Mouse (Mus musculus): ENCODE measurements around the gene Ephb3. TPM values are rescaled to one million over a fixed set of nuclear protein-coding genes. Genes with fewer than 3 reads are reported as not detected.

Ephb3 gene
- polyA plus RNA-seq, 1 experiment from 2014 or later = 9.5 TPM

- 38% methylated on average over 7 of the region's 7 CpGs for WGBS
- ATAC-seq (replicated peaks; ENCODE audit: extremely low read depth, insufficient read depth, low FRiP score) = no peak
- H3K4me1 ChIP-seq (ENCODE audit: control insufficient read depth, insufficient read depth, low read length) = peaks cover 4% of the 10 kb centered on the region
- no peak overlapping the region for H3K9ac ChIP-seq (ENCODE audit: low read length)
- no peak overlapping the region for H3K4me2 ChIP-seq (ENCODE audit: low read depth, low read length)
- no peaks in the 10 kb centered on the region for H3K36me3 ChIP-seq (ENCODE audit: control insufficient read depth, insufficient read depth)
- no peaks in the 10 kb centered on the region for H3K9me3 ChIP-seq (replicated peaks; ENCODE audit: control insufficient read depth, low read length)
- H3K27ac ChIP-seq (ENCODE audit: low read length) = no peak overlapping the region
- H3K27me3 ChIP-seq (ENCODE audit: control insufficient read depth, insufficient read depth, low read length) = no peaks in the 10 kb centered on the region
- no peak overlapping the region for H3K4me3 ChIP-seq (ENCODE audit: low read length)
These were observed 17.0 kb upstream of the Ephb3 start for GRCm38 (mm10) chr16:21187568-21187967.

DNA sequence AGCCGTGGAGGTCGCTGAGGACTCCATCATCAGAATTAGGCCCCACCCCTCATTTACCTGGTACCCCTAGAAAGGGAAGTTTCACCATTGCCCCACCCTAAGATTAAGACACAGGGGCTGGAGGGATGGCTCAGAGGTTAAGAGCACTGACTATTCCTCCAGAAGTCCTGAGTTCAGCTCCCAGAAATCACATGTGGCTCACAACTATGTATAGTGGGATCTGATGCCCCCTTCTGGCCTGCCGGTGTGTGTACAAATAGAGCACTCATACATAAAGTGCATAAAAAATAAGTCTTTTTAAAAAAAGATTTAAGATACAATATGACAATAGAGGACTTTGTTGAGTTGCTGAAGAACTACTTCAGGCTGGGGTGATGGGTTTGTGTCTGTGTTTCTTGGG, 16.2 kb upstream of the Ephb3 start:
- H3K4me1 ChIP-seq (ENCODE audit: control insufficient read depth, insufficient read depth, low read length) = peaks cover 4% of the 10 kb centered on the region
- 86% methylated on average over 3 of the region's 3 CpGs for WGBS
- no peak overlapping the region for H3K9ac ChIP-seq (ENCODE audit: low read length)
- H3K36me3 ChIP-seq (ENCODE audit: control insufficient read depth, insufficient read depth) = no peaks in the 10 kb centered on the region
- no peaks in the 10 kb centered on the region for H3K9me3 ChIP-seq (replicated peaks; ENCODE audit: control insufficient read depth, low read length)
- no peak overlapping the region for H3K4me3 ChIP-seq (ENCODE audit: low read length)
- H3K27ac ChIP-seq (ENCODE audit: low read length) = no peak overlapping the region
- ATAC-seq (replicated peaks; ENCODE audit: extremely low read depth, insufficient read depth, low FRiP score) = no peak
- no peak overlapping the region for H3K4me2 ChIP-seq (ENCODE audit: low read depth, low read length)
- H3K27me3 ChIP-seq (ENCODE audit: control insufficient read depth, insufficient read depth, low read length) = no peaks in the 10 kb centered on the region

DNA sequence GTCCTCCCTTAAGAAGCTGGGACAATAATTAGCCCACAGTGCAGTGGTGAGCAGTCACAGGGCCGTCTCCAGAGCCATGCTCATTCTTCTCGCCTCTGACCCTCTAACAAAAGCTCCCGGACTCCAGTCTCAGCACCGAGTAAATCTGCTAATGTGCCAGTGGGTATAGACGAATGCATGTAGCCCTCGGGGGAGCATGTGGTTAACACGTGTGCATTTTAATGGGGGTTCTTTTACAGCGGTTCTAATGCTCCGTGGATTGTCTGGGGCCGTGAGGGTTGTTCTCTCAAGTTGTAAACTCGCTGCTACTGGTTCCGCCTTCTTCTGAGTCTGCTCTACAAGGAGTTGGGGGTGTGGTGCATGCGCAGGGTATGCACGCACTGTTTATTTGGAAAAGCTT, 13.0 kb upstream of the Ephb3 start:
- peaks cover 6% of the 10 kb centered on the region for H3K4me1 ChIP-seq (ENCODE audit: control insufficient read depth, insufficient read depth, low read length)
- 80% methylated on average over 14 of the region's 14 CpGs for WGBS
- no peaks in the 10 kb centered on the region for H3K36me3 ChIP-seq (ENCODE audit: control insufficient read depth, insufficient read depth)
- no peak for ATAC-seq (replicated peaks; ENCODE audit: extremely low read depth, insufficient read depth, low FRiP score)
- H3K9me3 ChIP-seq (replicated peaks; ENCODE audit: control insufficient read depth, low read length) = no peaks in the 10 kb centered on the region
- H3K4me2 ChIP-seq (ENCODE audit: low read depth, low read length) = no peak overlapping the region
- no peak overlapping the region for H3K4me3 ChIP-seq (ENCODE audit: low read length)
- no peak overlapping the region for H3K9ac ChIP-seq (ENCODE audit: low read length)
- H3K27me3 ChIP-seq (ENCODE audit: control insufficient read depth, insufficient read depth, low read length) = 0 out of 2 replicates have a peak, but pooled peaks cover 3% of the 10 kb centered on the region
- H3K27ac ChIP-seq (ENCODE audit: low read length) = no peak overlapping the region

DNA sequence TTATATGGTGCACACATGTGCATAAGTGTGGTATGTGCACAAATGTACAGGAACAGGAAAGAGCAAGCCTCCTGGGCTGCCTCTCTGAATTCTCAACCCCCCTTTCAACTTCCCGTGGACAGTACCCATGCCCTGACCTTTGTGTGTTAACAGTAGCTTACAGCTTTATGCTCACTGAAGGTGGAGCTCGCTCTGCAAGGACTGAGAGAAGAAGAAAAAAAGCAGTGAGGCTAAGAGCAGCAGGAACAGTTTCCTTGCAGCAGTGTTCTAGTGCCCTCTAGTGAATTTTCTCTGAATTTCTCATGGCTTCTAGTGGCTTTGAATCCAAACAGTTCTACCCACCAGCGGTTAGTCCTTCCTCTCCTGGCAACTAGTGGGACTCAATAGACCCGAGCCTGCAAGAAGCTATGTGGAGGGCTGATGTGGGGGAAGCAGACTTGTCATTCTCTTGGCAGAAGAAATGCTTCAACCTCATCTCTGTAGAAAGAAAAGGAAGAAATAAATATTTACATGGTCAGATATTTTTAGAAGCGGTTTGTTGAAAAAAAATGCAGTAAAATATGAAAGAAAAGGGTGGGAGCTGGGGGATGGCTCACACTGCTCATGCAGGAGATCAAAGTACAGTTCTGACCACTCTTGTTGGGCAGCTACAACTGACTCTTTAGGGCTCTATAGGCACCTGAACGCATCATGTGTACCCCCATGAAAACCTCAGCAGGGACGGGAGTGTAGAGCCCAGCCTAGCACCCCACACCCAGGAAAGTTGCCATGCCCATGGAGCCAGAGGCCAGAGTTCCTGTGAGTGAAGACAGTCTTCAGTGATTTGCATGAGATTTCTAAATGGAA, 11.8 kb upstream of the Ephb3 start:
- H3K4me2 ChIP-seq (ENCODE audit: low read depth, low read length) = no peak overlapping the region
- H3K4me3 ChIP-seq (ENCODE audit: low read length) = no peak overlapping the region
- H3K36me3 ChIP-seq (ENCODE audit: control insufficient read depth, insufficient read depth) = no peaks in the 10 kb centered on the region
- H3K9me3 ChIP-seq (replicated peaks; ENCODE audit: control insufficient read depth, low read length) = no peaks in the 10 kb centered on the region
- 35% methylated on average over 7 of the region's 7 CpGs for WGBS
- no peak overlapping the region for H3K9ac ChIP-seq (ENCODE audit: low read length)
- peaks cover 4% of the 10 kb centered on the region; the same call in 1 of the 2 replicates for H3K4me1 ChIP-seq (ENCODE audit: control insufficient read depth, insufficient read depth, low read length)
- 0 out of 2 replicates have a peak, but pooled peaks cover 3% of the 10 kb centered on the region for H3K27me3 ChIP-seq (ENCODE audit: control insufficient read depth, insufficient read depth, low read length)
- no peak overlapping the region for H3K27ac ChIP-seq (ENCODE audit: low read length)
- ATAC-seq (replicated peaks; ENCODE audit: extremely low read depth, insufficient read depth, low FRiP score) = no peak

- H3K27me3 ChIP-seq (ENCODE audit: control insufficient read depth, insufficient read depth, low read length) = 0 out of 2 replicates have a peak, but pooled peaks cover 3% of the 10 kb centered on the region
- H3K4me3 ChIP-seq (ENCODE audit: low read length) = no peak overlapping the region
- H3K9ac ChIP-seq (ENCODE audit: low read length) = no peak overlapping the region
- 38% methylated on average over 12 of the region's 12 CpGs for WGBS
- no peaks in the 10 kb centered on the region for H3K36me3 ChIP-seq (ENCODE audit: control insufficient read depth, insufficient read depth)
- no peaks in the 10 kb centered on the region for H3K9me3 ChIP-seq (replicated peaks; ENCODE audit: control insufficient read depth, low read length)
- no peak overlapping the region for H3K27ac ChIP-seq (ENCODE audit: low read length)
- peaks cover 4% of the 10 kb centered on the region; the same call in 1 of the 2 replicates for H3K4me1 ChIP-seq (ENCODE audit: control insufficient read depth, insufficient read depth, low read length)
- no peak for ATAC-seq (replicated peaks; ENCODE audit: extremely low read depth, insufficient read depth, low FRiP score)
- no peak overlapping the region for H3K4me2 ChIP-seq (ENCODE audit: low read depth, low read length)
These were observed 10.4 kb upstream of the Ephb3 start for GRCm38 (mm10) chr16:21194182-21194581.

GRCm38 (mm10) chr16:21195260-21195866, 9.2 kb upstream of the Ephb3 start:
- H3K4me2 ChIP-seq (ENCODE audit: low read depth, low read length) = no peak overlapping the region
- WGBS = 65% methylated on average over 8 of the region's 8 CpGs

DNA sequence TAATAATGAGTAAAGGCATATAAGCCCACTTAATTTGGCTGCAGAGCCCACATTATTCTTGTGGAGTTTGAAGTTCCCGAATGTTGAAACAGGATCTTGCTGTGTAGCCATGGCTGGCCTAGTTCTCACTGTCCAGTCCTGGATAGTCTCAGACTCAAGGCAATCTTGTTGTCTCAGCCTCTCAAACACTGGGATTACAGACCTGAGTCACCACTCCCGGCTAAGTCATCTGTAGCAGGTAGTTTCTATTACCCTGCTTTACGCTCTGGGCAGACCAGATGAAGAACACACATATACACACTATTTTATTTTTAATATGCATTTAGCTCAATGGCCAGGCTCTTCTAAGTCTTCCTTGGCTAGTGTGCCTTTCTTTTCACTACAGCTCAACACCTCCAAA, 8.0 kb upstream of the Ephb3 start:
- Histone ChIP-seq H3K36me3 (ENCODE audit: control insufficient read depth, insufficient read depth) (no peaks in the 10 kb centered on the region), H3K4me2 (ENCODE audit: low read depth, low read length) (no peak overlapping the region), H3K27ac (ENCODE audit: low read length) (no peak overlapping the region), H3K4me1 (ENCODE audit: control insufficient read depth, insufficient read depth, low read length) (peaks cover 4% of the 10 kb centered on the region; the same call in 1 of the 2 replicates), H3K9ac (ENCODE audit: low read length) (no peak overlapping the region), H3K27me3 (ENCODE audit: control insufficient read depth, insufficient read depth, low read length) (0 out of 2 replicates have a peak, but pooled peaks cover 3% of the 10 kb centered on the region), H3K4me3 (ENCODE audit: low read length) (no peak overlapping the region), H3K9me3 (replicated peaks; ENCODE audit: control insufficient read depth, low read length) (no peaks in the 10 kb centered on the region)
- ATAC-seq (replicated peaks; ENCODE audit: extremely low read depth, insufficient read depth, low FRiP score) = no peak
- 84% methylated on average over 3 of the region's 3 CpGs for WGBS

More at GRCm38 (mm10) chr16:21195260-21195866, 9.2 kb upstream of the Ephb3 start:
- H3K27ac ChIP-seq (ENCODE audit: low read length) = no peak overlapping the region
- 0 out of 2 replicates have a peak, but pooled peaks cover 3% of the 10 kb centered on the region for H3K27me3 ChIP-seq (ENCODE audit: control insufficient read depth, insufficient read depth, low read length)
- no peak overlapping the region for H3K4me3 ChIP-seq (ENCODE audit: low read length)
- no peaks in the 10 kb centered on the region for H3K9me3 ChIP-seq (replicated peaks; ENCODE audit: control insufficient read depth, low read length)
- no peaks in the 10 kb centered on the region for H3K36me3 ChIP-seq (ENCODE audit: control insufficient read depth, insufficient read depth)
- peaks cover 4% of the 10 kb centered on the region; the same call in 1 of the 2 replicates for H3K4me1 ChIP-seq (ENCODE audit: control insufficient read depth, insufficient read depth, low read length)
- no peak for ATAC-seq (replicated peaks; ENCODE audit: extremely low read depth, insufficient read depth, low FRiP score)
- H3K9ac ChIP-seq (ENCODE audit: low read length) = no peak overlapping the region

GRCm38 (mm10) chr16:21197542-21197941, 7.0 kb upstream of the Ephb3 start:
- H3K27me3 ChIP-seq (ENCODE audit: control insufficient read depth, insufficient read depth, low read length) = peaks cover 5% of the 10 kb centered on the region; the same call in 1 of the 2 replicates
- WGBS = 52% methylated on average over 4 of the region's 4 CpGs
- no peak for ATAC-seq (replicated peaks; ENCODE audit: extremely low read depth, insufficient read depth, low FRiP score)

DNA sequence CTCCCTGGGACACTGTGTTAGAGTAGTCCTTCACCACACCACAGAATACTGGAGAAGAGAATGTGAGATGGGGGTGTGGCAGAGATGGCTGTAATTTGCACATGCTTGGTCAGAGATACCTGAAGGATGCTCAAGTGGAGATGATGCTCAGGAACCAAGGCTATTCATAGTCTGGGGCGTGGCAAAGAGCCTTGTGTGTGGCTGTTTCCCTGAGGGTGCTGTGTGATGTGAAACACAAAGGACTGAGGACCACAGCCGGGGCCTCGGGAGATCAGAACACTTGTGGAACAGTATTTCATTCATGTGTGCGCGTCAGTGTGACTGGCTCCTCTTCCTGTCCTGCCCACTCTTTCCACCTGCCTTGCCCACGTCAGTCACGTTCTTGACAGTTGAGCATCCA, 6.5 kb upstream of the Ephb3 start:
- H3K27me3 ChIP-seq (ENCODE audit: control insufficient read depth, insufficient read depth, low read length) = peaks cover 5% of the 10 kb centered on the region; the same call in 1 of the 2 replicates
- H3K36me3 ChIP-seq (ENCODE audit: control insufficient read depth, insufficient read depth) = no peaks in the 10 kb centered on the region
- no peak overlapping the region for H3K27ac ChIP-seq (ENCODE audit: low read length)
- 78% methylated on average over 7 of the region's 7 CpGs for WGBS
- H3K4me2 ChIP-seq (ENCODE audit: low read depth, low read length) = no peak overlapping the region
- H3K4me3 ChIP-seq (ENCODE audit: low read length) = no peak overlapping the region
- 0 out of 2 replicates have a peak, but pooled peaks cover 2% of the 10 kb centered on the region for H3K4me1 ChIP-seq (ENCODE audit: control insufficient read depth, insufficient read depth, low read length)
- no peak for ATAC-seq (replicated peaks; ENCODE audit: extremely low read depth, insufficient read depth, low FRiP score)
- H3K9me3 ChIP-seq (replicated peaks; ENCODE audit: control insufficient read depth, low read length) = no peaks in the 10 kb centered on the region
- H3K9ac ChIP-seq (ENCODE audit: low read length) = no peak overlapping the region

More at GRCm38 (mm10) chr16:21197542-21197941, 7.0 kb upstream of the Ephb3 start:
- Histone ChIP-seq H3K4me3 (ENCODE audit: low read length) (no peak overlapping the region), H3K9me3 (replicated peaks; ENCODE audit: control insufficient read depth, low read length) (no peaks in the 10 kb centered on the region), H3K27ac (ENCODE audit: low read length) (no peak overlapping the region), H3K4me2 (ENCODE audit: low read depth, low read length) (no peak overlapping the region), H3K4me1 (ENCODE audit: control insufficient read depth, insufficient read depth, low read length) (0 out of 2 replicates have a peak, but pooled peaks cover 2% of the 10 kb centered on the region), H3K36me3 (ENCODE audit: control insufficient read depth, insufficient read depth) (no peaks in the 10 kb centered on the region), H3K9ac (ENCODE audit: low read length) (no peak overlapping the region)
